Mouse (Mus musculus) bone marrow, adult 2 months (tissue): Measurements from ENCODE around the gene Rab2b.

Experiments used
- CTCF ChIP-seq: fragments of 200-500 bp; IDR thresholded peaks from 2 replicates; pipeline ENCODE4 v1.5.1; 2011; ENCODE audit warnings: low read length, control low read depth; ENCODE audit not compliant: control insufficient read depth, insufficient read depth
- POLR2A ChIP-seq: fragments of 200-500 bp; IDR thresholded peaks from 2 replicates; pipeline ENCODE4 v1.6.1; 2011; ENCODE audit warnings: low read depth, mild to moderate bottlenecking, control low read depth, low read length, borderline replicate concordance; ENCODE audit not compliant: control insufficient read depth

- no peak for TF ChIP-seq CTCF
- TF ChIP-seq POLR2A = no peak
Measured at GRCm38 (mm10) chr14:52295558-52296264, 16.4 kb upstream of the Rab2b start.
